8 mouse cellular contexts compared by ENCODE assay signal in genomic region chr2:94465890-94466189, GRCm38 (mm10). TPM values are rescaled to one million over a fixed set of nuclear protein-coding genes. Genes with fewer than 3 reads are reported as not detected.
A peak's percentile ranks its signal among the peaks of the same experiment; 100 is the strongest.
DNase-seq lines count a peak whose midpoint lies in the region; ATAC-seq lines count a peak whose summit lies in the region.

No protein-coding gene starts in this region.

- H3K9me3 ChIP-seq in hindbrain, embryonic 13.5 days: no peaks in the 10 kb centered on the region

- DNase-seq in ovary, postnatal 14 days (ENCODE audit: low spot score): peak; percentile 41
- DNase-seq in ovary, postnatal 36 days (ENCODE audit: low spot score): no peak
- DNase-seq in ZHBTc4 (ENCODE audit: low read depth, low spot score): peak; percentile 22
- DNase-seq in embryo, embryonic 10 days (ENCODE audit: low spot score): peak; percentile 73
- peak; percentile 50 for DNase-seq in lung, postnatal 14 days
- peak; percentile 5 for DNase-seq in thymus, postnatal 25 days
- DNase-seq in layer of hippocampus, adult 9-10 months (ENCODE audit: low spot score): no peak

- no peak overlapping the region for H3K4me3 ChIP-seq in hindbrain, embryonic 13.5 days

- no peak overlapping the region for H3K4me2 ChIP-seq in hindbrain, embryonic 13.5 days

- 9% methylated on average over 8 of the region's 8 CpGs for WGBS in hindbrain, embryonic 13.5 days

- H3K36me3 ChIP-seq in hindbrain, embryonic 13.5 days: no peaks in the 10 kb centered on the region

- H3K27me3 ChIP-seq in hindbrain, embryonic 13.5 days: peaks cover 12% of the 10 kb centered on the region

- H3K4me1 ChIP-seq in hindbrain, embryonic 13.5 days (replicated peaks): 0 out of 2 replicates have a peak, but pooled peaks cover 3% of the 10 kb centered on the region

- no peak overlapping the region for H3K9ac ChIP-seq in hindbrain, embryonic 13.5 days

- ATAC-seq in hindbrain, embryonic 13.5 days (ENCODE audit: low FRiP score): peak; percentile 43; the same call in 1 of the 2 replicates

- H3K27ac ChIP-seq in hindbrain, embryonic 13.5 days: no peak overlapping the region

RNA-seq across cellular contexts. Expression of gene Api5, which starts 27.9 kb away (rescaled TPM):
- polyA plus RNA-seq in hindbrain, embryonic 13.5 days (2015; fragmentation: Nextera tagmentation; extraction: Ambion mirVana): 127 TPM in 2 replicates

RNA-seq across cellular contexts. Expression of gene Ttc17, which starts 59.4 kb away (rescaled TPM):
- polyA plus RNA-seq in hindbrain, embryonic 13.5 days (2015; fragmentation: Nextera tagmentation; extraction: Ambion mirVana): 20.3 and 21.8 TPM in 2 replicates

Comparison
In these comparisons a context has a peak if more than half of its experiments do, and no peak if none do; other contexts are left out.
1. DNase-seq: peak in ovary, postnatal 14 days (single experiment), ZHBTc4 (single experiment), embryo, embryonic 10 days (single experiment), lung, postnatal 14 days (single experiment) and thymus, postnatal 25 days (single experiment); none in ovary, postnatal 36 days (single experiment) and layer of hippocampus, adult 9-10 months (single experiment).